Mouse (Mus musculus) myocyte (in vitro differentiated cells): Measurements from ENCODE around the gene Cep128.

Experiments
- E2F4 ChIP-seq: IDR thresholded peaks from one replicate; pipeline ENCODE4 v1.6.1; 2011; ENCODE audit warnings: mild to moderate bottlenecking, control low read depth, moderate library complexity; ENCODE audit not compliant: insufficient read depth
- MAX ChIP-seq: IDR thresholded peaks from one replicate; pipeline ENCODE4 v1.6.1; 2011; ENCODE audit warnings: low read depth, mild to moderate bottlenecking, control low read depth
- POLR2A ChIP-seq: IDR thresholded peaks from one replicate; pipeline ENCODE4 v1.6.1; 2011; ENCODE audit warnings: low read depth, mild to moderate bottlenecking, control low read depth, moderate library complexity; ENCODE audit not compliant: insufficient read length

DNA sequence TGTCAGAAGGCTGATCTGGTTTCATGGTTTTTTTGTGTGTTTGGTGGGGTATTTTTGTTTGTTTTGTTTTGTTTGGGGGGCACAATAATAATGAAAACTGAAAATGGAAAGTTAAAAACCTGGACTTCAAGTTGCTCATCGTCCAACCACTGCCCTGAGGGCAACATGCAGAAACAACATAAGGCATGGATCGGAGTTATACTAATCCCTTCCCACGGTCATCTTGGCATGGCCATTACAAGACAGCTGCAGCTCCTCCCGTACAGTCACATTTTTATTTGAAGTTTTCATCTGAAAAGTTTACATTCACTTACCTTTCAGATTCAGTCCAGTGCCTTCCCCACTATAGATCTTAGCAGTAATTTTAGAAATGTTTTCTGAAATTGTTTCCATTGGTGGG is 321.5 kb downstream of the Cep128 start:
- TF ChIP-seq E2F4 (no peak), POLR2A (no peak), MAX (no peak)
